Mouse (Mus musculus) c-Kit-positive CD71-negative TER-119-negative erythroid progenitor cells, embryonic 14.5 days (primary cell): ENCODE data around the gene Spred1.

Source experiments
- DNase-seq: peaks from one replicate; pipeline ENCODE4 v3.0.0-alpha.2; 2013; ENCODE audit warnings: low read depth

The Spred1 gene

DNA sequence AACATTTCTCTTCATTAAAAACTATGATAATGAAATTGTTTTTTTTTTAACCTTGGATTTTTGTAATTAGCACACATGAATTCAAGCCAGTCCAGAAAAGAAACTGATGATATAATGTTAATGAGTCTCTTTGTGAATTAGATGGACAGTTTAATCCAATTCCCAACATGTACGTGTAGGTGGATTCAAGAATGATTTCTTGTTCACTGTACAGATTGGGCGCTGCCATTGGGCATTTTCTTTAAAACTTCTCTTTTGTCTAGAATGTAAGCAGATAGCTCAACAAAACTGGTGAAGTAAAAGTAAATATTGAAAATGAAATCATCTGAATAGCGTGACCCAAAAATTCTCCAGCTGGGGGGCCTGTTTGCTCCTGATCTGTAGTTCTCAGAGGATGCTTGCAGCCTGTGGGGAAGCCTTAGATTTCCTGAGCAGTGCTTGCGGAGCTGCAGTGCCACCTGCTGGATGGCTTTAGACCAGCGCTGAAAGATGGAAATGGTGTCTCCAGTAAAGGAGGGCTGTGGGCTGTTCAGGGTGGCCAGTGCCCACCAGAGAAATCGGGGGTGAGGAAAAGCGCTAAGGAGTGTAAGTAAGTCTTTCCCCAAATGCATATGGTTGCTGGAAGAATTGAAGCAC lies 59.2 kb downstream of the Spred1 start:
- DNase-seq = peak; percentile 64

DNA sequence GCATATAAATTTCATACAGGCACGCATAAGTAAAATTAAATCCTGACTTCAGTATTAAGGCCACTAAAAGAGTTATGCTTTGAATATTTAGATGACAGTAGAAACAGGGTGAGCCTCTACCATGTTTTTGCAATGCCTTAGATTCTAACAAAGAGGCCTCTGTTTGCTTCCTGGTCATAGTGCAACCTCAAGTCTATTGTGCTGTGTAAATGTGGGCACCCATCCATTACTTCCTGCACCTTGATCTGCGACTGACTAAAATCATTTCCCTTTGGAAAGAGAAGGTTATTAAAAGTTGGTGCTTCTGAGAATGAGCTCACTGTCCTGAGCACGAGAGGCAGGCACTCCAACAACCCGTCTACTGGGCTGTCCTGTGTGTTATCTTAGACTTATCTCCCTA lies 64.4 kb downstream of the Spred1 start:
- no peak for DNase-seq

DNA sequence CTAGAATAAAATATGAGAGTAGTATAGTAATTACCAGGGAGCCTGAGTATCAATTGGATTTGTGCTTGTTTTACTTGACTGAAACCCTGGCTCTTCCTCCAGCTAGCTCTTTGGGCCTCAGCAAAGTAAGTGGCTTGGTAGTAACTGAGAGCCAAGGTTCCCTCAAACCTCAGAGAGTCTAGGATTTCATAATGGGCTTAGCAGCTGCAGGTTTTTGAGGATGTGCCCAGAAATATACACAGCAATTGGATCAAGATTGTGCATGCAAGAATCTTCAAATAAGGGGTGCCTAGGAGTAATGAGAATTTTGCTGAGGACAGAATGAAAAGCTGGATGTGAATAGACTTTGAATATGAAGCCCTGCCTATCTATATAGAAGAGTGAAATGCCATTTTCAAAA lies 69.7 kb downstream of the Spred1 start:
- no peak for DNase-seq

DNA sequence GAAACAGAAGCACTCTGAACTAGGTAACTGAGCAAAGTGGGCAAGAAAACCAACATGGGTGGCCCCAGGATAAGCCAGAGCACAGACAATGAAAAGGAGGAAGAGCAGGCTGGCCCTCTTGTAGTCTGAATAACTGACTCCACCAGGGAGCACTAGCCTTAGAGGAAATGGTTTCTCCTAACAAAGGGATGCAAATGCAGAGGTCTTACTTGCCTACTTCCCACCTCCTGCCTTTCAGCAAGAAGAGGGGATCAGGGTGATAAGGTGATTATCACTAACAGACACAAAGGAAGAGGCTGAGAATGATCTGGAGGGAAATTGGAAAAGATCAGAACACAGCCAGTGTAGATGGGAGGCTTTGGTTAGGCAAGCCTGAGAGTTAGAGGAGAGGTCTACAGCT lies 73.1 kb downstream of the Spred1 start:
- DNase-seq = no peak

DNA sequence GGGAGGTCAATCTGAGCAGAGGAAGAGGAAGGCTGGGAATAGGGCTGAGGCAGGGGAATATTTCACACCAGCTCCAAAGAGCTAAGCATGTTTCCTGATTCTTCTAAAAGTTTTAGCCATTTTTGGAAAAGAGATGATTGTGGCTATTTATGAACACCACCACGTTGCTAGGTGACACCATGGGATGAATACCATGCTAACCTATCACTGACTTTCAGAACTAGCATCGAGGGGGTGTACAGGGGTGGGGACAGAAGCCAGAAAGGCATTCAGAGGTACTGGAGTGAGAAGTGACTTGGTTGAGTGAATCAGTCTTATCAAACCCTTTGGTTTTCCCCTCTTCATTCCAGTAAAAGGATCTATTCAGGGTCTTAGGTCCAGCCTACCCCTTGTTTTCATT lies 74.0 kb downstream of the Spred1 start:
- DNase-seq = no peak

DNA sequence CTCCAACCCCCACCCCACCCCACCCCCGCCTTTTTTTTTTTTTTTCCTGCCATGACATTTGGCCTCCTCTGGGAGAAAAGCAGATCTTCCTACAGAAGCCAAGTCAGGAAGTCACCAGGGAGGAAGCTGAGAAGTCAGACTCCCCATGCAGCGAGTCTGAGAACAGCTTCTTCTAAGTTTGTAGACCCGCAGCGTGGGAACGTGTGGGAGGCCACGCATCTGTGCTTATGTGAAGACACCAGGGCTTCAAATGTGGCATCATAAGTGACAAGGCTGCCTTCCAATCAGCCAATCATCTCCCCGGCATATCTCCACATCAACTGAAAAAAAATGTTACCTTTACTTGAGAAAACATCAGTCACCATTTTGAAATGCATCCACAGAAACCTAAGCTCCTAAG lies 74.4 kb downstream of the Spred1 start:
- no peak for DNase-seq

DNA sequence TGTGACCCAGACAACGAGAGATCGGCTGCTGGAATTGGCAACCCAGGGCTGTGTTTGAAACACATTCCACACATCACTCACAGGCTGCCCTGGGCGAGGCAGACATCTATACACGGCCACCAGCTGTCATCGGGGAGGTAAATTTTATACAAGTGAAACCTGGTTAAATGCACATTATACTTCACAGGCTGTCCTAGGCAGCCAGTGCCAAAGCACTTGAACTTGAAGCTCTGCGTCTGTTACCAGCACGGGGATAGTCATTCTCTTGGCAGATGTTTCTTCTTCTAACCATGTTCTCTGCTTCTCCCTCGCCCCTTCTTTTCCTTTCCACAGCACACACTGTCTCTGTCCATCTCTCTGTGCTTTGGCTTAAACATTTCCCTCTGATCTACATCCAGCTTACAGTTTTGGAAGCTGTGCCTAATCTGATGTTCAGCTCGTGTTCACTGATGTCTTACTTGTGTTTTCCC lies 79.7 kb downstream of the Spred1 start:
- no peak for DNase-seq

DNA sequence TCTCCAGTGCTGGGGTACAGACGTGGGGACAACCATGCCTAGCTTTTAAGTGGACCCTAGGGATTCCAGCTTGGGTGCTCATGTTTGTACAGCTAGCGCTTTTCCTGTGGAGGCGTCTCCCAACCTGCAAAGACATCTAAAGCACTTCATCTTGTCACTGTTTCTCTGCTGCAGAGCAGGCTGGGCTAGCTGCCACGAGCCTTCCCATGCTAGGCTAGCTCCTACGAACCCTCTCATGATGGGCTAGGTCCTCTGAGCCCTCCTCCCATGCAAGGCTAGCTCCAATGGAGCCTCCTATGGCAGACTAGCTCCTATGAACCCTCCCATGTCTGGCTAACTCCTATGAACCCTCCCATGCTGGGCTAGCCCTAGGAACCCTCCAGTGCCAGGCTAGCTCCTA lies 82.2 kb downstream of the Spred1 start:
- no peak for DNase-seq

DNA sequence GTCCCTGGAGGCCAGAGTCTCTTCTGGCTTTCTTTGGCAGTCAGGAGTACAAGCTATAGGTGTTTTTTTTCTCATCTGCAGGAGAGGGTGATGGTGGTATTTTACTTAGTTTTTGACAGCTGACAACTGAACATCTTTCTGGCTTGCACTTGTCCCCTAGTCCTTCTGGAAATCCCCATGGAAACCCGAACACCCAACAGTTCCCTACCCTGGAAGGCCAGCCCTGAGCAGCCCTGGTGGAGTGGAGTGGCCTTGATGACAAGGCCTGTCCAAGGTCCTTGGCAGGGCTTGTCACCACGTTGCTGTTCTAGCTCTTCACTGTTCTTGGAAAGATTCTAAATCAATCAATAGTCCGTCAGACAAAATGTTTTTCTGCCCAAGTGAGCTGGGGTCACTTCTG lies 83.4 kb downstream of the Spred1 start:
- DNase-seq = no peak

DNA sequence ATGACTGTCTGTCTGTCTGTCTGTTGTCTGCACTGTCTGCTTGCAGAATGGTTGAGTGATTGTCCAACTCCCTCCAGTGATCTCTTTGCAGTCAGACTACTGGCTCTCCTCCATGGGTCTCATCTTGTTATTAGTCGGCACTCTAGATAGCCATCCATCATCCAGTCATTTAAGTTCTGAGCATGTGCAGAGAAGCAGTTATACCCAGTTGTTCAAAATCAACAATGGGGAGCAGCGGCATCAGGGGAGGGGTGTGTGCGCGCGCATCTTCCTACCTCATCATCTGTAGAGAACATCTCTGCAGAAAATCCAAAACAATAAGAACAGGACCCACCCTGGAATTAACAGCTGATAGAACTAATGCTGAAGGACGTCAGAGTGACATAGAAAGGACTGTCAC lies 83.9 kb downstream of the Spred1 start:
- no peak for DNase-seq

DNA sequence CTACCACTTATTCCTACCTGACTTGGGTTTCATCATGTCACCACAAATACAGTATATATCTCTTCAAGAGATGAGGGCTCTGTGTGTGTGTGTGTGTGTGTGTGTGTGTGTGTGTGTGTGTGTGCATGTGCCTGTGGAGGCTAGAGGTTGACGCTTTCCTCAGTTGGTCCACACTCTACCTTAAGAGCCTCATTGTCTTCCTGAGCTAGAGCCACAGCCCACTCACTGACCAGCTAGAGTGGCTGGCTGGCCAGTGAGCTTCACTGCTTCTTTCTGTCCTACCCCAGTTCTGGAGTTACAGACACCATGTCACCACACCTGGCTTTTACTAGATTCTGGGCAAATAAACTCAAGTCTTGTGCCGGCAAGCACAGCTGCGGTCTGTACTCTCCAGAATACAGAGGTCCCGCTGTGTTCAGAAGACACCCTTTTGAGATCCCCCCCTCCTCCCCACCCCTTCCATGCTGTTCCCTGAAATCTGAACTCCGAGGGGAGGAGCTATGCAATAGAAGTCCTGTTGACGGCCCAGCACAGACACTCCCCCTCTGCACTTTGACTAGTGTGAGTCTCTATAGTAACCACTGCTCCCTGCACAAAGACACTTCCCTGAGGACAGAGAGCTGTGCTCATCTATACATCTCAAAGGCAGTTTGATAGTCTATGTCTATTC lies 89.4 kb downstream of the Spred1 start:
- no peak for DNase-seq

DNA sequence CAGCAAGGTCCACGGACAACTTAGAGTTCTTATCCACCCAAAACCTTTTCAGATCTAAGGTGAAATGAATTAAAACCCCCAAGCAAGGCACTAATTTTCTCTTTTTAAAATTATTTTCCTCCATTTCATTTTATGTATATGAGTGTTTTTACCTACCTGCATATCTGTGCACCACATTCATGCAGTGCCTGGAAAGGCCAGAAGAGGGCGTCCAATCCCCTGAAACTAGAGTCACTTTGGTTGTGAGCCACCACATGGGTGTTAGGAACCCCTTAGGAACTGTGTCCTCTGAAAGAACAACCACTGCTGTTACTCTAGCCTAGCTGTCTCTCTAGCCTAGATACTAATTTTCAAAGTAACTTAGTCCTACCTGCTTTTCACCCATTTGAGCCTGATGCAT lies 95.0 kb downstream of the Spred1 start:
- peak; percentile 10 for DNase-seq

DNA sequence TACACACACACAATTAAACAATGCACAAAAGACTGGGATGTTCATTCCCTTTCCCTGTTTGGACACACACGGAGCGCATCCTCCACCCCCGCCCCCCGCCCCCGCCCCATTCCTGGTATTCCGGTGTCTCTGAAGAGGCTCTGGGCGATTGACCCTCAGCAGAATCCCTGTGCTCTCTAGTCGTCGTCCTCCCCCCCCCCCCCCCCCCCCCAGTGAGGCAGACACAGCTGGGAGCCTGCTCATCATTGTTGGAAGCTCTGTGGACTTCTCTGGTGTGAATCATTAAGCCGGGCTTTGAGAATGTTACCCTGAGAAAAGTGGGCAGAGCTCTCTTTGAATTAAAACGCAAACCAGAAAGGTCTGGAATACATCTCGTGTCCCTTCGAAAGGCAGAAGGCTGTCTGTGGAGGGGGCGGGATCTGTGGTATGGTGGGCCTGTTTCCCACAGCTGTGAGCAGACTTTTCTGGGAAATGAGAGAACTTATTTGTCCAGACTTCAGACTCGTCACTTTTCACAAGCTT lies 96.6 kb downstream of the Spred1 start:
- DNase-seq = no peak

DNA sequence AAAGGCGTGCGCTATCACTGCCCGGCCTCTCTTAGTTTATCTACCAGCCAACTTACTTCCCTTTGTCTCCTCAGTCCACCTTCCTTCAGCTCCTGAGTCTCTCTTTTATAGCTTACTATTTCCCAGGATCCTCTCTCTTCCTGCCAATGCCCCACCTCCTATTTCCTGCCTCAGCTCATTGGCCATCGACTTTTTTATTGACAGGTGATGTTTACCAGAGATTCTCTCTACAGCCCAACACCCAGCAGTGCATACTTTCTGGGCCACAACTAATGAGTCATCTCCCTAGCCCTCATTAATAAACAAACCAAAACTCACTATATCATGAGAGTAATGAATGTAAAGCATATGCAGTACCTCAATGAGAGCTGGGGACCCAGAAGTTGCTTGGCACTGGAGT lies 98.4 kb downstream of the Spred1 start:
- DNase-seq = no peak

DNA sequence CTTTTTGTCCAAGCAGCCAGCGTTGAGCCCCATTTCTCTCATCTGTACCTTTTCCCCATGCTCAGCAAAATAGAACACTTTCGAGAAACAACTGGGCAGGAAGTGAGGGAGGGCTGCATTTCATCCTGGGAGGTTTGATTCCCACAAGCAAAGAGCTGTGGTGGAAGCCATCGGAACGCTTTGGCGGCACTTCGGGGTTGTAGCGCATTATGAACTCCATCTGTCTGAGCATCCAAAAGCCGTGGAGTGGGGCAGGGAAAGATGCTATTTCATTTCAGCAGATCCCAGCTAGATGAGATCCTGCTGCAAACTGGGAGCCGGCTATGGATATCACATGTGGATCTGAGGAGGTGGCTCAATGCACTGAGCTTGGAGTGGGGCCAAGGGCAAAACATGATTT lies 101.5 kb downstream of the Spred1 start:
- no peak for DNase-seq

DNA sequence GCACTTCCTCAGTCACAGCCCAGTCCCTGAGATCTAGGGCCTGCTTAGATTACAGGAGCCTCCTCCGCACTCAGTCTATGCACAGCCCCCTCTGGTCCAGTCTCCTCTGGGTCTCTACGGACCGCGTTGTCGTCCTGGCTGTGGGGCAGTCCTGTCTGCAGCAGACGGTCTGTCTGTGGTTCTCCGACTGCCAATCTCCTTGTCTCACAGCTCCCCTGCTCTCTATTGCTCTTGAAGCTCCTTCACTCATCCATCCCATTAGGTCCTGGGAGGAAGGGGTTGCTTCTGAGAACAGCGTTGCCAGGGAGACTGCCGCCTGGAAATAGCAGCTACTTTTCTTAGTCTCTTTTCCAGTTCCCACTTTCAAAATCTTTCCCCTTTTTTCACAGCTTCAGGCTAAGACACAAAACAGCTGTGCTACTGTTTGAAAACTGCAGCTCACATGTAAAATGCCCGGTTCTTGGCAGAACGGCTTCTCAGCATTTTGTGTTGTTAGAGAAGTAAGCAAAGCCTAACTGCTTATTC lies 107.5 kb downstream of the Spred1 start:
- no peak for DNase-seq

DNA sequence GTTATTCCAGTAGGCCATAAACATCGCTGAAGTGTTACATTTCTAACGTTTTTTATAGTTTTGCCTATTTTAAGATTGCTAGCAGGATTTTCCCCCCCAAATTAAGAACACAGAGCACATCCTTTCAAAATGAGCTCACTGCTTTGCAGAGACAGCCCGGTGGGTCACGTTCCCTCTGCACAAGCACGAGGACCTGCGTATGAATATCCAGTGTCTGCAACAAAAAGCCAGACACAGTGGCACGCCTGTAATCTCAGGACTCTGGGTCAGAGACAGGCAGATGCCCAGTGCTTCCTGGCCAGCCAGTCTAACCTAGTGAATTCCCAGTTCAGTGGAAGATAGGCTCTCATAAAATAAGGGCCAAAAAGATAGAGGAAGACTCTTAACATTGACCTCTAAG lies 109.1 kb downstream of the Spred1 start:
- no peak for DNase-seq

DNA sequence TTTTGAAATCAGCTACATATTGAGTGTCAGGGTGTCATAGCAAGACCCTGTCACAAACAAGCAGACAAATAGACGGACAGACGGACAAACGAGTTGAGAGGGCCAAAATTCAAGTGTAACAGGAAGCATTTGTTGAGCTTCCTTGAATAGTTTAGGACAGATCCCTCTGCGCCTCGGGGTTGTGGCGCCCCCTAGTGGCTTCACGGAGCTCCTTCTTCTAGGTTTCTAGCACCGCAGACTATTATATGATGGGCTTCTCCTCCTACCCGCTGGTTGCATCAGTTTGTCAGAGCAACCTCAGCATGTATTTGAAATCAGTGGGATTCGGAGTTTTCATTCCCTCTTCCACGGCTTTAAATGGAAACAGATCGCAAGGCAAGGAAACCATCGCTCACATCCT lies 110.1 kb downstream of the Spred1 start:
- DNase-seq = peak; percentile 69
